Mouse (Mus musculus) liver, postnatal 0 days (tissue): ENCODE measurements at regions not wholly inside any gene's neighbourhood (a gene's known extent, or its start where the extent isn't known, plus 50 kb on each side); places are given as distances from the start of the nearest gene placed in this dataset.

Experiments used
- CTCF ChIP-seq: sonication (generic); IDR thresholded peaks from 2 replicates; pipeline ENCODE4 v1.5.1; 2016; ENCODE audit warnings: antibody characterized with exemption, low read depth
- EP300 ChIP-seq: IDR thresholded peaks from 2 replicates; pipeline ENCODE4 v1.6.1; 2016; ENCODE audit warnings: antibody characterized with exemption, low read depth, mild to moderate bottlenecking

GRCm38 (mm10) chr1:18551211-18551610 is 286.3 kb upstream of the Defb41 start:
- TF ChIP-seq CTCF, result no peak
- TF ChIP-seq EP300, result no peak
